14 mouse cellular contexts compared by ENCODE assay signal in genomic region chr17:30221677-30222076, GRCm38 (mm10).
"Had no signal": no experiment of that assay in that cellular context is flagged by ENCODE, and none has a peak within 500 bp of the region (broad histone marks: within the 10 kb centered on the region; RNA-seq: fewer than 3 reads in every experiment).

No protein-coding gene starts in this region.

- H3K4me1 ChIP-seq: liver, embryonic 13.5 days had no signal

- H3K9ac ChIP-seq: liver, embryonic 13.5 days; midbrain, embryonic 15.5 days had no signal

- H3K27ac ChIP-seq: liver, embryonic 13.5 days; macrophage; midbrain, embryonic 15.5 days had no signal

- H3K4me2 ChIP-seq: liver, embryonic 13.5 days; midbrain, embryonic 15.5 days had no signal

- H3K36me3 ChIP-seq: liver, embryonic 13.5 days; midbrain, embryonic 15.5 days had no signal

- DNase-seq: kidney, adult 18-20 months; kidney, adult 9 months; kidney, postnatal 14 days; kidney, postnatal 4 days; liver, embryonic 13.5 days; lung, adult 2 months; lung, postnatal 14 days; retina, postnatal 1 day; right cerebral cortex, postnatal 25 days; thymus, adult 18-20 months; thymus, postnatal 36 days had no signal

- ATAC-seq: intestine, embryonic 16.5 days; midbrain, embryonic 15.5 days had no signal

- H3K4me3 ChIP-seq: liver, embryonic 13.5 days; midbrain, embryonic 15.5 days had no signal

- H3K9me3 ChIP-seq: liver, embryonic 13.5 days; midbrain, embryonic 15.5 days had no signal

- H3K27me3 ChIP-seq: liver, embryonic 13.5 days; midbrain, embryonic 15.5 days had no signal
